Mouse (Mus musculus) forebrain, embryonic 15.5 days (tissue): ENCODE measurements around the gene Pias4. TPM values are rescaled to one million over a fixed set of nuclear protein-coding genes. Genes with fewer than 3 reads are reported as not detected.
"Not testable (repeated sequence)": the region's sequence is repeated elsewhere in the genome, so short reads cannot be mapped to it uniquely, and the experiment has no call there.

Source experiments
- ATAC-seq: fragments of 200-750 bp; cut with Nextera tagmentation; replicated peaks from 2 replicates; pipeline ENCODE4 v1.8.0; 2017; ENCODE audit warnings: mild to moderate bottlenecking, moderate TSS enrichment, moderate library complexity
- H3K27ac ChIP-seq: fragments of 300-500 bp; sonication (generic); replicated peaks from 2 replicates; pipeline ENCODE4 v1.5.1; 2015; ENCODE audit warnings: mild to moderate bottlenecking, inconsistent platforms
- H3K27me3 ChIP-seq: fragments of 300-500 bp; sonication (generic); 2 replicates; pipeline ENCODE4 v1.6.1; 2015; ENCODE audit warnings: inconsistent platforms
- H3K36me3 ChIP-seq: fragments of 300-500 bp; sonication (generic); 2 replicates; pipeline ENCODE4 v1.6.1; 2015; ENCODE audit warnings: mild to moderate bottlenecking, inconsistent platforms
- H3K4me1 ChIP-seq: fragments of 300-500 bp; sonication (generic); 2 replicates; pipeline ENCODE4 v1.6.1; 2015; ENCODE audit warnings: inconsistent platforms
- H3K4me2 ChIP-seq: fragments of 300-500 bp; sonication (generic); replicated peaks from 2 replicates; pipeline ENCODE4 v1.6.1; 2015; ENCODE audit warnings: mild to moderate bottlenecking, inconsistent platforms
- H3K4me3 ChIP-seq: fragments of 300-500 bp; sonication (generic); 2 replicates; pipeline ENCODE4 v1.5.1; 2015; ENCODE audit warnings: mild to moderate bottlenecking, inconsistent platforms
- H3K9ac ChIP-seq: fragments of 300-500 bp; sonication (generic); replicated peaks from 2 replicates; pipeline ENCODE4 v1.6.1; 2015; ENCODE audit warnings: mild to moderate bottlenecking, inconsistent platforms
- H3K9me3 ChIP-seq: fragments of 300-500 bp; sonication (generic); 2 replicates; pipeline ENCODE4 v1.6.1; 2016; ENCODE audit warnings: inconsistent platforms
- WGBS: fragments of 180-500 bp; shearing (Covaris S2); methylation state at CpG from one replicate; pipeline ENCODE4 v1.1.7; 2015; ENCODE audit warnings: mixed read lengths; 5-methylcytosine and 5-hydroxymethylcytosine counted together
- polyA plus RNA-seq: library from polyadenylated mRNA; unstranded; fragments of >200 nt; fragmentation: Nextera tagmentation; extraction: Ambion mirVana; gene quantifications from 2 replicates; pipeline ENCODE4 v1.2.1, GENCODE M21; 2015

Gene Pias4
- polyA plus RNA-seq, 1 experiment from 2014 or later: 54.9 TPM

DNA sequence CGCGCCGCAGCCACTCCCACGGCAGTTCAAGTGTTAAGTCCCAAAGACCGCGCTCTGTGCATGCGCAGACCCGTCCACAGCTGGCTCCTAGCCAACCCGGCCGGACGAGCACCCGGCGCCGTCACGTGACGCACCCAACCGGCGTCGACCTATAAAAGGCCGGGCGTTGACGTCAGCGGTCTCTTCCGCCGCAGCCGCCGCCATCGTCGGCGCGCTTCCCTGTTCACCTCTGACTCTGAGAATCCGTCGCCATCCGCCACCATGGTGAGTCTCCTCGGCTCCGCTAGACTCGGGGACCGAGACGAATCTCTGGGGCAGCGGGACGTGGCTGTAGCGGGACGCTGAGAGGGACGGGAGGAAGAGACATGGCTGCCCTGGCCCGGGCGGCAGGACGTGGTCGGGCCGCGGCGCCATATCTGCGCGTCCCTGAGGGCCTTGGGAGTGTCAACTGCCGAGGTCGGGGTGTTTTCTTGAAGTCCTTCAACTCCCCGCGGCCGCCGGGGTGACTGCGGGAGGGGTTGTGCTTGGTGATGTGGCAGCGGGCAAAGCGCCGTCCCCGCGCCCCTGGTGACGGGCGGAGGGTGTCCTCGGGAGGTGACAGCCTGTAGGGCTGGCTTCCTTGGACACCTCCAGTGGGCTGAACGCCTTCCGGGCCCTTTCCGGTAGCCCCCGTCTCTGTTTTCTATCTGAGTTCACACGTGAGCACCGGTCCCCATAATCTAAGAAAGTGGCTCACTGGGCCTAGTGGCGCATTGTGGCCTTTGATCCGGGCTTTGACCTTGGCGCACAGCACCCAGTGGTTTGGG, 8.9 kb upstream of the Pias4 start, which contains the start of gene Eef2:
Eef2 (plus strand) TSS at position 166 of the 806 bp plus-strand sequence.
- Histone ChIP-seq H3K9ac (peak within 1 kb of the TSS; percentile 83), H3K9me3 (no peaks in the 10 kb centered on the region), H3K4me2 (peak within 1 kb of the TSS; percentile 74), H3K36me3 (peaks cover 42% of the 10 kb centered on the region), H3K4me1 (peaks cover 61% of the 10 kb centered on the region), H3K27me3 (no peaks in the 10 kb centered on the region), H3K27ac (peak within 1 kb of the TSS; percentile 92), H3K4me3 (peak within 1 kb of the TSS; percentile 79)
- under 1% methylated on average over 77 of the region's 77 CpGs for WGBS
- ATAC-seq: peak; percentile 74

DNA sequence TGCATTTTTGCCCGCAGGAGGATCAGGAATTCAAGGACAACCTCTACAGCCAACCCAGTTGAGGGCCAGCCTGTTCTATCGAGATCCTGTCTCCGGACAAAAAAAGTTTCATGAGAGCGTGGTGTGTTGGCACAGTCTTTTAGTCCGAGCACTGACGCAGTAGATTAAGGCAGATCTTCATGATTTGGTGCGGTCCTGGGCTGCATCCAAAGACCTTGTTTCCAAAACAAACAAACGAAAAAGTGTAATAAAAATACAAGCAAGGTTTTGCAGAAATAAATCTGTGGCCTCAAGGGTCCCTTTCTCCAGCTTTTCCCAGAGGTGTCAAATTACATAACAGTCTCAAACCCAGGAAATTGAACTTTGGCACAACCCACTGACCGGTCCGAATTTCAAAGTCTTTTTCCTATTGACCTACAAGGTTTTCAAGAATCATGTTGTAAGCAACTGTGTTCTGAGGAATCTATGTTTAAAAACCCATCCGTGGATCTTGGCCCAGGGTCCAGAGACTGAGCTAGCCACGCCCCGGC, 8.3 kb upstream of the Pias4 start:
- Histone ChIP-seq H3K27ac (peak overlapping the region; percentile 92), H3K4me1 (peaks cover 60% of the 10 kb centered on the region)

DNA sequence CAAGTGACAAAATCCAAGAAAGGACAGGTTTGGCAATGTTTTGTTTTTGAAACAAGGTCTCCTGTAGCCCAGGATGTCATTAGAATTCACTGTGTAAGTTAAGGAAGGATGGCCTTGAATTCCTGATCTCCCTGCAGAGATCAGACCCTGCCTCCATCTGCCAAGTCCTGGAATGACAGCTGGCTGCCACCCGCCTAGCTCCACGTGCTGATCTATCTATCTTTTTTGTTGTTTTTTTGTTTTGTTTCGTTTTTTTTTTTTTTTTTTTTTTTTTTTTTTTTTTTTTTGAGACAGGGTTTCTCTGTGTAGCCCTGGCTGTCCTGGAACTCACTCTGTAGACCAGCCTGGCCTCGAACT, 7.6 kb upstream of the Pias4 start:
- ATAC-seq, H3K9me3 ChIP-seq, H3K27me3 ChIP-seq: not testable (repeated sequence)
- Histone ChIP-seq H3K4me2 (peak overlapping the region; percentile 74), H3K27ac (peak overlapping the region; percentile 92), H3K9ac (peak overlapping the region; percentile 54), H3K4me3 (peak overlapping the region; percentile 36), H3K36me3 (peaks cover 29% of the 10 kb centered on the region), H3K4me1 (peaks cover 58% of the 10 kb centered on the region)
- 7% methylated on average over 4 of the region's 4 CpGs for WGBS

More for the DNA sequence above, 8.3 kb upstream of the Pias4 start:
- H3K4me3 ChIP-seq: peak overlapping the region; percentile 79
- WGBS: 6% methylated on average over 13 of the region's 13 CpGs
- peak overlapping the region; percentile 25; the same call in 1 of the 2 replicates for H3K9ac ChIP-seq
- H3K9me3 ChIP-seq: no peaks in the 10 kb centered on the region
- peak overlapping the region; percentile 74 for H3K4me2 ChIP-seq
- peaks cover 35% of the 10 kb centered on the region for H3K36me3 ChIP-seq
- H3K27me3 ChIP-seq: no peaks in the 10 kb centered on the region
- ATAC-seq: no peak

DNA sequence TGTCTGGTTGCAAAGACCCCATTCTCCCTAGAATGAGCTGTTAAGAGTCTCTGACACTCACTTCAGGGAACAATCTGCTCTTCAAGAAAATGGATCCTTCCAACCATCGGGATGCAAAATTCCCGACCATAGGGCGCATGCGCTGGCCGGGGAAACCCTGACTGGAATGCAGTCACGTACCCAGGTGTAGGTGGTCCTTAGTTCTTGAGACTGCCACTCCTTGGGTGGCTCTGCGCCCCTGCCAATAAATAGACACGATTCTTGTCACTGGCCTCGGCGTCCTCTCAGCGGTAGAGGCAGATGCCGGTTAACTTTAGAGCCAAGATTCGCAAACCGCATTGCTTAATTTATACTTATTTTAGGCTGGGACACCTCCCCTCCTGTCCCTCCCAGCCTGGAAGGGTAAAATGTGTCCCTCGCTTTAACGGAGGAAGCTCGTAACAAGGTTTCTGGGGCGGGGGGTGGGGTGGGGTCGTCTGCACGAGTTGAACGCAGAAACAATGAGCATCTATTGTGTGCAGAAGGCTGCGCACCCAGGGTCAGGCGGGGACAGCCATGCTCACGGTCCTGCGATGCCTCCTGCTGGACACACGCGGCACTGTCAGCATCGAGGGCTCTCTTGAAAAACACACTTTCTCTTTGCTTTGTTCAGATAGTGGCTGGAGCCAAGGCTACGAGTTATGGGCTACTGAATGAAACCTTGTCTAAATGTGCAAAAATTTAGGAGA, 7.1 kb upstream of the Pias4 start:
- no peaks in the 10 kb centered on the region for H3K27me3 ChIP-seq
- peak; percentile 64 for ATAC-seq
- peak overlapping the region; percentile 54 for H3K9ac ChIP-seq
- peak overlapping the region; percentile 36 for H3K4me3 ChIP-seq
- peak overlapping the region; percentile 92 for H3K27ac ChIP-seq
- whole genome bisulfite sequencing: 1% methylated on average over 29 of the region's 29 CpGs
- peaks cover 54% of the 10 kb centered on the region for H3K4me1 ChIP-seq
- no peaks in the 10 kb centered on the region for H3K9me3 ChIP-seq
- peak overlapping the region; percentile 55 for H3K4me2 ChIP-seq
- H3K36me3 ChIP-seq: peaks cover 23% of the 10 kb centered on the region

DNA sequence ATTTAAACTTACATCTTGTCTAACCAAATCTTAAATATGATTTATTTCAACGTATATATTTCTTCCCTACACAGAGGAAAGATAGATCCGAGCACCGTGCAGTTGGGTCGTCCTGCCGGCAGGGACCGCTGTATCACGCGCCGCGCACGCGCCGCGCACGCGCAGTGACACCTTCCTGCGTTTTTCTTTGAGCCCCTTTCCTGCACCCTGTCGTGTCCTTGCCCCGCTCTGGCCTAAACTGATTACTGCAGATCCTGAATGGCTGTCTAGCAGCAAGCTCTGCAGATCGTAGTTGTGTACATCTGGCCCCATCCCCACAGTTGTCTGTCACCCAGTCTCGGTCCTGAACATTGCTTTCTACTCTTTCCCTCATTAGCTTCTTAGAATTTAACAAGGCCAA, 5.4 kb upstream of the Pias4 start:
- ATAC-seq: 0 out of 2 replicates have a peak, but pooled peaks have one; percentile 17
- 2% methylated on average over 21 of the region's 21 CpGs for WGBS
- H3K27ac ChIP-seq: peak overlapping the region; percentile 92
- peaks cover 59% of the 10 kb centered on the region for H3K4me1 ChIP-seq
- H3K4me3 ChIP-seq: peak overlapping the region; percentile 20
- no peaks in the 10 kb centered on the region for H3K9me3 ChIP-seq
- H3K27me3 ChIP-seq: no peaks in the 10 kb centered on the region
- peak overlapping the region; percentile 46 for H3K9ac ChIP-seq
- H3K4me2 ChIP-seq: peak overlapping the region; percentile 34
- H3K36me3 ChIP-seq: peaks cover 7% of the 10 kb centered on the region

DNA sequence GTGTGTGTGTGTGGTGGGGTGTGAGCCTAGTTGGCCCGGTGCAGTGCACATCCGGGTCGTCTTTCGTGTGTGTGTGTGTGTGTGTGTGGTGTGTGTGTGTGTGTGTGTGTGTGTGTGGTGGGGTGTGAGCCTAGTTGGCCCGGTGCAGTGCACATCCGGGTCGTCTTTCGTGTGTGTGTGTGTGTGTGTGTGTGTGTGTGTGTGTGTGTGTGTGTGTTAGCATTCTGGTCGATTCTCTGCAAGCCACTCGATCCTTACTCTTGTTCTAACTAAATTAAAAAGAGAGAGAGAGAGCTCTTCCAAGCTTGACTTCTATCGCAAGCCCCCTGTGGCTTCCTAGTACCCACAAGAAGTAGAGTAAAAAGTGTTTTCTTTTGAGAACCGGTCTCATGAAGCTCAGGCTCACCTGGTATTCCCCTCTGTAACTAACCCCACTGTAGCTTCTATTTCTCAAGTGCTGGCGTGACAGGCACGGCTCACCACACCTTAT, 1.7 kb upstream of the Pias4 start:
- H3K9me3 ChIP-seq, H3K4me3 ChIP-seq, H3K36me3 ChIP-seq, H3K27me3 ChIP-seq, ATAC-seq, H3K9ac ChIP-seq: not testable (repeated sequence)
- Histone ChIP-seq H3K4me2 (peak overlapping the region; percentile 16; the same call in 1 of the 2 replicates), H3K27ac (peak overlapping the region; percentile 50), H3K4me1 (peaks cover 53% of the 10 kb centered on the region)
- WGBS: 39% methylated on average over 12 of the region's 14 CpGs

DNA sequence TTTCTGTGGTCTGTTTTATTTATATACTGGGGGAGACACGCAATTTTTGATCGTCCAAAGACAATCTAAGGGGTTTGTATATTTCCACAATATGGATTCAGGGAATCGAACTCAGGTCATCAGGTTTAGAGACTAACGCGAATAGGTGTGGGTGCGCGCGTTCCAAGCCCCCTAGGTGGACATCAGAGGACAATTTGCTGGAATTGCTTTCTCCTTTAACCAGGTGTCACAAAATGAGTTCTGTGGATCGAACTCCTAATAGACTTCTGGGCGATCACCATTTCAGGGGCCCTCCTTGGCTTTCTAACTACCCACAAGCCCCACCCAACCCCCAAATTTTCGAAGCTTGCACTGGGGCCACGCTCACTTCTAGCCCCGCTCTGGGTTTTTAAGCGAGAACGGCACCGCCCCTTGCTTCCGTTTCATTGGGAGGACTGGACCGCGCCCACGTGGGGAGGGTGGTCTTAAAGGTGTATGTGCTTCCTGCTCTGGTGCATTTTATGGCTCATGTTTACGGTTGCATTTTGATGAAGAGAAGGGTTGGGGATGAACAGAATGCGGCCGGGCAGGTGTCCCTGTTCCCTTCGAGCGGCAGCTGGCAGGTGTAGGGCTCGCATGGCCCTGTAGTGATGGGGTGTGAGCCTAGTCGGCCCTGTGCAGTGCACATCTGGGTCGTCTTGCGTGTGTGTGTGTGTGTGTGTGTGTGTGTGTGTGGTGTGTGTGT, 960 bp upstream of the Pias4 start:
- H3K4me2 ChIP-seq: peak overlapping the region; percentile 88
- H3K27ac ChIP-seq: peak overlapping the region; percentile 79
- ATAC-seq: peak; percentile 64
- H3K9me3 ChIP-seq: no peaks in the 10 kb centered on the region
- peak overlapping the region; percentile 81 for H3K4me3 ChIP-seq
- H3K9ac ChIP-seq: peak overlapping the region; percentile 62
- H3K4me1 ChIP-seq: peaks cover 45% of the 10 kb centered on the region
- no peaks in the 10 kb centered on the region for H3K27me3 ChIP-seq
- H3K36me3 ChIP-seq: peaks cover 3% of the 10 kb centered on the region; the same call in 1 of the 2 replicates
- 2% methylated on average over 29 of the region's 29 CpGs for WGBS

DNA sequence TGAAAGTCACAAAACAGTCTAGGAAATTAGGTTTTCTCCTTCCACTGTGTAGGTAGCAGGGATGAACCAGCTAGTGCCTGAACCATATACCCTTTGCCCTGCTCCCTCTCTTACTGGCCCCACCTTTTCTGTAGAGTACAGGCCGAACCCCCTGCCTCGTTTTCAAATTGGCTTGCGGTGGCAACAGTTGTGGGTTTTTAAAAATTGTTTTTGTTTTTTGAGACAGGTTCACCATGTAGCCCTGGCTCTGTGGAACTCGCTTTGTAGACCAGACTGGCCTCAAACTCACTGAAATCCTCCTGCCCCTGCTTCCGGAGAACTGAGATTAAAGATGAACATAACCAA, 336 bp upstream of the Pias4 start:
- H3K4me2 ChIP-seq: peak overlapping the region; percentile 88
- no peaks in the 10 kb centered on the region for H3K27me3 ChIP-seq
- peaks cover 7% of the 10 kb centered on the region for H3K36me3 ChIP-seq
- peaks cover 39% of the 10 kb centered on the region for H3K4me1 ChIP-seq
- H3K27ac ChIP-seq: peak overlapping the region; percentile 79
- WGBS: 7% methylated on average over 5 of the region's 5 CpGs
- peak overlapping the region; percentile 62; the same call in 1 of the 2 replicates for H3K9ac ChIP-seq
- peak; percentile 71 for ATAC-seq
- no peaks in the 10 kb centered on the region for H3K9me3 ChIP-seq
- peak overlapping the region; percentile 81 for H3K4me3 ChIP-seq

DNA sequence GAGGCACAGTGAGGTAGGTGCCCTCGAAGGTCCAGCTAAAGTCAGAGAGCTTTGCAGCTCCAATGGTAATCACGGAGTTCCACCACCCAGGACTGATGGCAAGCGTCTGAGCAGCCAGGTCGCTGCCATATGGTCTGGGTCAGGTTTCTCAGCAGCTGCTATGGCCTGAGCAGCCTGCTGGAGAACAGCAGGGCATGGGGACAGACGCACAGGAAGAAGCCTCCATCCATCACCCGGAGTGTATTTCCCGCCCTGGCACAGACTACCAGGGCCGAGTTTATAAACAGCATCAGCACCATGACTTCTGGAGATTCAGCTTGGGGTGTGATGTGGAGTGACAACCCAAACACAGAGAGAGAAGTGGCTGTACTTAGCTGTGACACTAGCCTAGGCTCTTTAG, 2.6 kb downstream of the Pias4 start:
- no peak for ATAC-seq
- Histone ChIP-seq H3K27ac (no peak overlapping the region), H3K9ac (no peak overlapping the region), H3K36me3 (peaks cover 30% of the 10 kb centered on the region), H3K4me2 (no peak overlapping the region), H3K4me3 (no peak overlapping the region), H3K9me3 (no peaks in the 10 kb centered on the region), H3K27me3 (no peaks in the 10 kb centered on the region), H3K4me1 (peaks cover 34% of the 10 kb centered on the region)
- WGBS: 90% methylated on average over 8 of the region's 8 CpGs

DNA sequence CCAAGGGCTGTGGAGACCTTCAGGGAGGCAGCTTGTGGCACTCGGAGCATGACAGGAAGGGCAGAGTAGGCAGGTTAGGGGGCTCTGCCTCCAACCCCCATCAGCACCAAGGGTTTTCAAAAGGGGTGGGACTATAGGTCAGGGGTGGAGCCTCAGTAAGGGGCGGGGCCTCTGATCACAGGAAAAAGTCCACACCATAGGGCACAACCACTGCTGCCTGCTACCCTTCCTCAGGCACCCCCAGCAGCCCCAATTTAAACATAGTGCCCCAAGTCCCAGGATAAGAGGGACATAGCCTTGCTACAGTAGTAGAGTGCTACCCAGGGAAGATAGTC, 5.4 kb downstream of the Pias4 start:
- 81% methylated on average over 2 of the region's 2 CpGs for WGBS
- peaks cover 45% of the 10 kb centered on the region for H3K36me3 ChIP-seq
- H3K4me3 ChIP-seq: no peak overlapping the region
- no peaks in the 10 kb centered on the region for H3K9me3 ChIP-seq
- ATAC-seq: no peak
- peaks cover 19% of the 10 kb centered on the region for H3K4me1 ChIP-seq
- no peak overlapping the region for H3K27ac ChIP-seq
- H3K4me2 ChIP-seq: no peak overlapping the region
- no peak overlapping the region for H3K9ac ChIP-seq
- H3K27me3 ChIP-seq: no peaks in the 10 kb centered on the region

DNA sequence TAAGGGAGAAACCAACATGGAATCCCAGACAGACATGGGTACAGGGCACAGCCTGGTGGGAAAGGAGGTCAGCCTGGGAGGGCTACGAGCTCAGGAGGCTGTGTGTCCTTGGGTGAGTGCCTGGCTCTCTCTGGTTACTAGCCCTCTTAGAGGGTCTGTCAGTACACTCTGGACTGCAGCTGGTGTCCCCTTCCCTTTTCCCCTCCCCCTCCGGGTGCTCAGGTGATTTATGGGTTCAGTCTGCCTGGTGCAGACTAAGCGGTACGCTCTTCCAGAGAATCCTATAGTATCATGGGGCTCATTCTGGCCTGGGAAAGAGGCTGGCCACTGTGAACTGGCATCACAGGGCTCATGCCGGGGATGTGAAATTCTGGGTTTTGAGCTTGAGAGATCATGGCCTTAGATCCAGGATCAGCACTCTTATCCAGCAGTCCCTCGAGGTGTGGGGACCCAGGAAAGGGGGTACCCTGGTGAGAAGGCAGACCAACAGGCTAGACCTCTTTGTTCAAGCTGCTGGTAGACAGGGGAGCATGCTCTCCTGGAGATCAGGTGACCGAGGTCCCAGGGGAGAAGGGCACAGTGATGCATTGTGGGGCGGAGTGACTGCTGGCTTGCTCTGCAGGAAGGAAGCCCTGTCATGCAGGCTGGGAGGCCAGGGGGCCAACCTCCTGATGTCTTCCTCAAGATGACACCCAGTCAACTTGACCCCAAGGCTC, 6.0 kb downstream of the Pias4 start:
- Histone ChIP-seq H3K36me3 (peaks cover 50% of the 10 kb centered on the region), H3K9ac (no peak overlapping the region), H3K4me1 (peaks cover 15% of the 10 kb centered on the region), H3K27ac (no peak overlapping the region), H3K9me3 (no peaks in the 10 kb centered on the region), H3K4me3 (no peak overlapping the region), H3K4me2 (no peak overlapping the region), H3K27me3 (no peaks in the 10 kb centered on the region)
- WGBS: 86% methylated on average over 8 of the region's 8 CpGs
- ATAC-seq: no peak
